Mouse (Mus musculus) embryonic facial prominence, embryonic 14.5 days (tissue): ENCODE measurements at regions not wholly inside any gene's neighbourhood (a gene's known extent, or its start where the extent isn't known, plus 50 kb on each side); places are given as distances from the start of the nearest gene placed in this dataset.
A peak's percentile ranks its signal among the peaks of the same experiment; 100 is the strongest.

Source experiments
- ATAC-seq: fragments of 200-750 bp; cut with Nextera tagmentation; 2 replicates; pipeline ENCODE4 v1.8.0; 2017; ENCODE audit warnings: low read depth, moderate number of reproducible peaks, moderate TSS enrichment
- DNase-seq: peaks from one replicate; pipeline ENCODE4 v3.0.0-alpha.2; 2015; ENCODE audit warnings: low spot score
- H3K27ac ChIP-seq: fragments of 300-500 bp; sonication (generic); replicated peaks from 2 replicates; pipeline ENCODE4 v1.5.1; 2014; ENCODE audit warnings: low read depth, mild to moderate bottlenecking, low read length, moderate library complexity
- H3K27me3 ChIP-seq: fragments of 300-500 bp; sonication (generic); replicated peaks from 2 replicates; pipeline ENCODE4 v1.6.1; 2014; ENCODE audit warnings: low read length; ENCODE audit not compliant: control insufficient read depth, insufficient read depth
- H3K36me3 ChIP-seq: fragments of 300-500 bp; sonication (generic); 2 replicates; pipeline ENCODE4 v1.6.1; 2014; ENCODE audit warnings: low read length, mixed read lengths; ENCODE audit not compliant: control insufficient read depth, insufficient read depth
- H3K4me1 ChIP-seq: fragments of 300-500 bp; sonication (generic); 2 replicates; pipeline ENCODE4 v1.6.1; 2014; ENCODE audit warnings: antibody characterized with exemption, low read length; ENCODE audit not compliant: control insufficient read depth, insufficient read depth
- H3K4me2 ChIP-seq: fragments of 300-500 bp; sonication (generic); 2 replicates; pipeline ENCODE4 v1.6.1; 2014; ENCODE audit warnings: low read depth, mild to moderate bottlenecking, low read length, moderate library complexity, mixed read lengths
- H3K4me3 ChIP-seq: fragments of 300-500 bp; sonication (generic); 2 replicates; pipeline ENCODE4 v1.5.1; 2014; ENCODE audit warnings: low read depth, mild to moderate bottlenecking, low read length
- H3K9ac ChIP-seq: fragments of 300-500 bp; sonication (generic); 2 replicates; pipeline ENCODE4 v1.6.1; 2014; ENCODE audit warnings: low read depth, mild to moderate bottlenecking, low read length, moderate library complexity, mixed read lengths
- H3K9me3 ChIP-seq: fragments of 300-500 bp; sonication (generic); 2 replicates; pipeline ENCODE4 v1.6.1; 2016; ENCODE audit warnings: low read length; ENCODE audit not compliant: control insufficient read depth
- WGBS: fragments of 180-500 bp; shearing (Covaris S2); extraction: QIAGEN DNeasy Blood & Tissue Kit; methylation state at CpG from one replicate; pipeline ENCODE4 v1.1.7; 2014; 5-methylcytosine and 5-hydroxymethylcytosine counted together

- Histone ChIP-seq H3K9ac (no peak overlapping the region), H3K4me2 (no peak overlapping the region), H3K4me1 (no peaks in the 10 kb centered on the region), H3K9me3 (no peaks in the 10 kb centered on the region), H3K27me3 (no peaks in the 10 kb centered on the region), H3K4me3 (no peak overlapping the region), H3K36me3 (no peaks in the 10 kb centered on the region), H3K27ac (no peak overlapping the region)
- ATAC-seq (peak; percentile 41; the same call in 1 of the 2 replicates), DNase-seq (peak; percentile 56)
- 30% methylated on average over 7 of the region's 7 CpGs for WGBS
Observed at GRCm38 (mm10) chr10:92593947-92594460, 128.2 kb downstream of the Nedd1 start.

- H3K9ac ChIP-seq = no peak overlapping the region
- no peak overlapping the region for H3K4me2 ChIP-seq
- WGBS = 70% methylated on average over 2 of the region's 2 CpGs
- H3K4me3 ChIP-seq = no peak overlapping the region
- DNase-seq = peak; percentile 25
- H3K36me3 ChIP-seq = no peaks in the 10 kb centered on the region
- ATAC-seq = no peak
- H3K27ac ChIP-seq = no peak overlapping the region
- no peaks in the 10 kb centered on the region for H3K27me3 ChIP-seq
- H3K9me3 ChIP-seq = no peaks in the 10 kb centered on the region
- H3K4me1 ChIP-seq = no peaks in the 10 kb centered on the region
Observed at GRCm38 (mm10) chr10:92578872-92579271, 143.3 kb downstream of the Nedd1 start.

- no peak overlapping the region for H3K4me3 ChIP-seq
- no peaks in the 10 kb centered on the region for H3K9me3 ChIP-seq
- no peak overlapping the region for H3K4me2 ChIP-seq
- DNase-seq (no peak), ATAC-seq (no peak)
- H3K36me3 ChIP-seq = no peaks in the 10 kb centered on the region
- H3K27me3 ChIP-seq = no peaks in the 10 kb centered on the region
- H3K9ac ChIP-seq = no peak overlapping the region
- no peaks in the 10 kb centered on the region for H3K4me1 ChIP-seq
- H3K27ac ChIP-seq = no peak overlapping the region
Observed at GRCm38 (mm10) chr10:92570496-92570895, 151.7 kb downstream of the Nedd1 start.

GRCm38 (mm10) chr10:92557463-92557862, 164.8 kb downstream of the Nedd1 start:
- H3K27ac ChIP-seq = no peak overlapping the region; the same call in 1 of the 2 replicates
- DNase-seq (no peak), ATAC-seq (no peak)
- no peak overlapping the region for H3K4me2 ChIP-seq
- H3K27me3 ChIP-seq = no peaks in the 10 kb centered on the region
- WGBS = 55% methylated on average over 4 of the region's 4 CpGs
- no peaks in the 10 kb centered on the region for H3K9me3 ChIP-seq
- no peak overlapping the region for H3K4me3 ChIP-seq
- no peaks in the 10 kb centered on the region for H3K36me3 ChIP-seq
- no peak overlapping the region for H3K9ac ChIP-seq
- H3K4me1 ChIP-seq = 0 out of 2 replicates have a peak, but pooled peaks cover 11% of the 10 kb centered on the region

- peak; percentile 67 for DNase-seq
- no peaks in the 10 kb centered on the region for H3K9me3 ChIP-seq
- no peak overlapping the region for H3K4me3 ChIP-seq
- 12% methylated on average over 8 of the region's 8 CpGs for WGBS
- ATAC-seq = peak; percentile 72
- H3K27me3 ChIP-seq = no peaks in the 10 kb centered on the region
- H3K27ac ChIP-seq = no peak overlapping the region
- H3K4me2 ChIP-seq = peak overlapping the region; percentile 26
- H3K4me1 ChIP-seq = 0 out of 2 replicates have a peak, but pooled peaks cover 11% of the 10 kb centered on the region
- H3K36me3 ChIP-seq = no peaks in the 10 kb centered on the region
- H3K9ac ChIP-seq = no peak overlapping the region
Observed at GRCm38 (mm10) chr10:92556526-92557422, 165.4 kb downstream of the Nedd1 start.

GRCm38 (mm10) chr10:92555727-92556525, 166.3 kb downstream of the Nedd1 start:
- peak overlapping the region; percentile 26 for H3K4me2 ChIP-seq
- no peak overlapping the region; the same call in 1 of the 2 replicates for H3K4me3 ChIP-seq
- 0 out of 2 replicates have a peak, but pooled peaks cover 11% of the 10 kb centered on the region for H3K4me1 ChIP-seq
- H3K27me3 ChIP-seq = no peaks in the 10 kb centered on the region
- no peak overlapping the region for H3K9ac ChIP-seq
- H3K27ac ChIP-seq = no peak overlapping the region
- H3K9me3 ChIP-seq = no peaks in the 10 kb centered on the region
- ATAC-seq (no peak), DNase-seq (no peak)
- WGBS = 32% methylated on average over 13 of the region's 13 CpGs
- no peaks in the 10 kb centered on the region for H3K36me3 ChIP-seq

- no peak overlapping the region for H3K27ac ChIP-seq
- no peak overlapping the region for H3K4me2 ChIP-seq
- H3K4me3 ChIP-seq = no peak overlapping the region
- no peaks in the 10 kb centered on the region for H3K36me3 ChIP-seq
- ATAC-seq = no peak
- H3K27me3 ChIP-seq = no peaks in the 10 kb centered on the region
- H3K9me3 ChIP-seq = no peaks in the 10 kb centered on the region
- H3K4me1 ChIP-seq = 0 out of 2 replicates have a peak, but pooled peaks cover 11% of the 10 kb centered on the region
- H3K9ac ChIP-seq = no peak overlapping the region
- WGBS = 81% methylated on average over 3 of the region's 3 CpGs
- DNase-seq = no peak
Observed at GRCm38 (mm10) chr10:92553966-92554365, 168.3 kb downstream of the Nedd1 start.

- WGBS = 64% methylated on average over 4 of the region's 4 CpGs
- H3K4me3 ChIP-seq = no peak overlapping the region
- H3K4me2 ChIP-seq = no peak overlapping the region
- H3K9me3 ChIP-seq = no peaks in the 10 kb centered on the region
- DNase-seq = peak; percentile 33
- no peak overlapping the region for H3K9ac ChIP-seq
- no peak overlapping the region for H3K27ac ChIP-seq
- no peak for ATAC-seq
- H3K36me3 ChIP-seq = no peaks in the 10 kb centered on the region
- H3K4me1 ChIP-seq = no peaks in the 10 kb centered on the region
- H3K27me3 ChIP-seq = no peaks in the 10 kb centered on the region
Observed at GRCm38 (mm10) chr10:92548875-92549586, 173.2 kb downstream of the Nedd1 start.
